Mouse (Mus musculus) heart, postnatal 0 days (tissue): ENCODE measurements at regions not wholly inside any gene's neighbourhood (a gene's known extent, or its start where the extent isn't known, plus 50 kb on each side); places are given as distances from the start of the nearest gene placed in this dataset.

ENCODE experiments used
- CTCF ChIP-seq: IDR thresholded peaks from 2 replicates; pipeline ENCODE4 v1.5.1; 2016; ENCODE audit warnings: antibody characterized with exemption, control low read depth, low read depth
- EP300 ChIP-seq: IDR thresholded peaks from 2 replicates; pipeline ENCODE4 v1.6.1; 2016; ENCODE audit warnings: antibody characterized with exemption, low read depth

DNA sequence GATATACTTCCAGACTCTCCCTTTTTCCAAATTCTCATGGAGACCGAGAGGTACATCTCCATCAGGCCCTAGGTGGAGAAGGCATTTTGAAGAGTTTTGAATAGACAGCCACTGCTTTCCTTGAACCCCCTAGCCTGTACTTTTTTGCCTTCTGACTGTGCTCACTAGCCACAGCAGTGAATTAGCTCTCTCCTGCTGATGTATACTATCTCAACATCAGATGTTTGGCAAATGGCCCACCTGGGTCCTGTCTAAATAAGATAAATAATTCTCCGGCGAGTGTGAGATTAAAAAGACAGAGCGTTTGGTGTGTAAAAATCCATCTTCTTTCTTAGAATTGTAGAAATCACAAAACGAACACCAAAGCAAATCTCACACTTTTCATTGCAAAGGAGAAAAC, 88.4 kb upstream of the 4933402D24Rik start:
- TF ChIP-seq CTCF (no peak), EP300 (no peak)
